Mouse (Mus musculus) lung, postnatal 0 days (tissue): Measurements from ENCODE around the gene Olfr218. TPM values are rescaled to one million over a fixed set of nuclear protein-coding genes. Genes with fewer than 3 reads are reported as not detected.
"Not testable (repeated sequence)": the region's sequence is repeated elsewhere in the genome, so short reads cannot be mapped to it uniquely, and the experiment has no call there.

Experiments used
- ATAC-seq: fragments of 200-750 bp; cut with Nextera tagmentation; 2 replicates; pipeline ENCODE4 v1.8.0; 2017; ENCODE audit warnings: moderate library complexity
- DNase-seq: peaks from one replicate; pipeline ENCODE4 v3.0.0-alpha.2; 2016; ENCODE audit warnings: low spot score
- H3K27ac ChIP-seq: fragments of 300-500 bp; sonication (generic); 2 replicates; pipeline ENCODE4 v1.5.1; 2014; ENCODE audit warnings: antibody characterized with exemption, mild to moderate bottlenecking, low read length, mixed read lengths
- H3K27me3 ChIP-seq: fragments of 300-500 bp; sonication (generic); replicated peaks from 2 replicates; pipeline ENCODE4 v1.6.1; 2014; ENCODE audit warnings: low read length, mixed read lengths; ENCODE audit not compliant: insufficient read depth
- H3K36me3 ChIP-seq: fragments of 300-500 bp; sonication (generic); 2 replicates; pipeline ENCODE4 v1.6.1; 2014; ENCODE audit warnings: low read length, mixed read lengths; ENCODE audit not compliant: insufficient read depth
- H3K4me1 ChIP-seq: fragments of 300-500 bp; sonication (generic); 2 replicates; pipeline ENCODE4 v1.6.1; 2014; ENCODE audit warnings: antibody characterized with exemption, low read depth, low read length, mixed read lengths; ENCODE audit not compliant: insufficient read depth
- H3K4me2 ChIP-seq: fragments of 300-500 bp; sonication (generic); replicated peaks from 2 replicates; pipeline ENCODE4 v1.6.1; 2014; ENCODE audit warnings: low read depth, mild to moderate bottlenecking, low read length, moderate library complexity, mixed read lengths
- H3K4me3 ChIP-seq: fragments of 300-500 bp; sonication (generic); 2 replicates; pipeline ENCODE4 v1.5.1; 2014; ENCODE audit warnings: low read depth, low read length
- H3K9ac ChIP-seq: fragments of 300-500 bp; sonication (generic); replicated peaks from 2 replicates; pipeline ENCODE4 v1.6.1; 2014; ENCODE audit warnings: low read depth, mild to moderate bottlenecking
- H3K9me3 ChIP-seq: fragments of 300-500 bp; sonication (generic); 2 replicates; pipeline ENCODE4 v1.6.1; 2016; ENCODE audit warnings: low read length, mixed read lengths
- CTCF ChIP-seq: IDR thresholded peaks from 2 replicates; pipeline ENCODE4 v1.5.1; 2016; ENCODE audit warnings: antibody characterized with exemption, mild to moderate bottlenecking
- EP300 ChIP-seq: IDR thresholded peaks from 2 replicates; pipeline ENCODE4 v1.6.1; 2016; ENCODE audit warnings: antibody characterized with exemption, mild to moderate bottlenecking, control low read depth
- WGBS: fragments of 180-500 bp; shearing (Covaris S2); extraction: QIAGEN DNeasy Blood & Tissue Kit; methylation state at CpG from one replicate; pipeline ENCODE4 v1.1.7; 2014; 5-methylcytosine and 5-hydroxymethylcytosine counted together
- polyA plus RNA-seq: library from polyadenylated mRNA; unstranded; fragments of >200 nt; fragmentation: Nextera tagmentation; extraction: Ambion mirVana; gene quantifications from 2 replicates; pipeline ENCODE4 v1.2.1, GENCODE M21; 2015

Olfr218 gene
- polyA plus RNA-seq, 1 experiment from 2014 or later = not detected

- no peaks in the 10 kb centered on the region for H3K9me3 ChIP-seq
- no peaks in the 10 kb centered on the region for H3K36me3 ChIP-seq
- no peak overlapping the region for H3K4me3 ChIP-seq
- no peak overlapping the region for H3K9ac ChIP-seq
- TF ChIP-seq CTCF = no peak
- TF ChIP-seq EP300 = no peak
- WGBS = 83% methylated on average over 3 of the region's 3 CpGs
- no peaks in the 10 kb centered on the region for H3K27me3 ChIP-seq
- no peak for ATAC-seq
- DNase-seq = no peak
- no peak overlapping the region for H3K4me2 ChIP-seq
- no peaks in the 10 kb centered on the region for H3K4me1 ChIP-seq
- H3K27ac ChIP-seq = no peak overlapping the region
These were observed 18.9 kb downstream of the Olfr218 start for GRCm38 (mm10) chr1:173216481-173216880.

GRCm38 (mm10) chr1:173227081-173227480, 29.5 kb downstream of the Olfr218 start, which contains the start of gene Fcer1a:
Gene Fcer1a (minus strand): TSS chr1:173227214.
- H3K9ac ChIP-seq = no peak within 1 kb of the TSS
- no peak for ATAC-seq
- H3K27me3 ChIP-seq = no peaks in the 10 kb centered on the region
- H3K9me3 ChIP-seq = no peaks in the 10 kb centered on the region
- 51% methylated on average over 2 of the region's 2 CpGs for WGBS
- no peak within 1 kb of the TSS for H3K4me3 ChIP-seq
- no peak within 1 kb of the TSS for H3K4me2 ChIP-seq
- no peaks in the 10 kb centered on the region for H3K36me3 ChIP-seq
- no peak within 1 kb of the TSS for H3K27ac ChIP-seq
- no peak for DNase-seq
- no peaks in the 10 kb centered on the region for H3K4me1 ChIP-seq
- TF ChIP-seq EP300 (no peak), CTCF (no peak)

GRCm38 (mm10) chr1:173237004-173237403, 39.4 kb downstream of the Olfr218 start:
- 63% methylated on average over 1 of the region's 1 CpGs for WGBS

GRCm38 (mm10) chr1:173249888-173250287, 52.3 kb downstream of the Olfr218 start:
- TF ChIP-seq EP300 (no peak), CTCF (no peak)
- no peak overlapping the region for H3K9ac ChIP-seq
- H3K4me1 ChIP-seq = no peaks in the 10 kb centered on the region
- 84% methylated on average over 3 of the region's 3 CpGs for WGBS
- H3K36me3 ChIP-seq = no peaks in the 10 kb centered on the region
- DNase-seq = no peak
- no peak overlapping the region for H3K4me3 ChIP-seq
- ATAC-seq = no peak
- no peaks in the 10 kb centered on the region for H3K27me3 ChIP-seq
- H3K9me3 ChIP-seq = no peaks in the 10 kb centered on the region
- no peak overlapping the region for H3K4me2 ChIP-seq
- H3K27ac ChIP-seq = no peak overlapping the region

More at GRCm38 (mm10) chr1:173237004-173237403, 39.4 kb downstream of the Olfr218 start:
- not testable (repeated sequence) for H3K4me2 ChIP-seq, H3K4me3 ChIP-seq, DNase-seq, H3K27ac ChIP-seq, H3K4me1 ChIP-seq, H3K36me3 ChIP-seq, H3K27me3 ChIP-seq, H3K9me3 ChIP-seq, H3K9ac ChIP-seq, ATAC-seq

Other genes with a start within 250 kb of the Olfr218 start
- not detected in 2 replicates for gene Olfr16, start 247.4 kb upstream of the Olfr218 start, polyA plus RNA-seq
- not detected in 2 replicates for gene Olfr1408, start 60.4 kb upstream of the Olfr218 start, polyA plus RNA-seq
- gene Olfr1406, start 7.2 kb upstream of the Olfr218 start, polyA plus RNA-seq = not detected in 2 replicates
- not detected in 2 replicates for gene Olfr1404, start 14.6 kb downstream of the Olfr218 start, polyA plus RNA-seq
- 0.31 and 0.32 TPM in 2 replicates for gene Fcer1a, start 29.4 kb downstream of the Olfr218 start, polyA plus RNA-seq
- gene Olfr418, start 68.2 kb downstream of the Olfr218 start, polyA plus RNA-seq = not detected in 2 replicates
- not detected in 2 replicates for gene Mptx2, start 80.0 kb downstream of the Olfr218 start, polyA plus RNA-seq
- 0.36 and 0.70 TPM in 2 replicates for gene Ackr1, start 135.9 kb downstream of the Olfr218 start, polyA plus RNA-seq
- gene Aim2, start 153.1 kb downstream of the Olfr218 start, polyA plus RNA-seq = 2.1 and 3.4 TPM in 2 replicates
- gene Cadm3, start 169.9 kb downstream of the Olfr218 start, polyA plus RNA-seq = 0.26 and 0.39 TPM in 2 replicates